Mouse (Mus musculus): ENCODE results near the gene Fam13c.

DNA sequence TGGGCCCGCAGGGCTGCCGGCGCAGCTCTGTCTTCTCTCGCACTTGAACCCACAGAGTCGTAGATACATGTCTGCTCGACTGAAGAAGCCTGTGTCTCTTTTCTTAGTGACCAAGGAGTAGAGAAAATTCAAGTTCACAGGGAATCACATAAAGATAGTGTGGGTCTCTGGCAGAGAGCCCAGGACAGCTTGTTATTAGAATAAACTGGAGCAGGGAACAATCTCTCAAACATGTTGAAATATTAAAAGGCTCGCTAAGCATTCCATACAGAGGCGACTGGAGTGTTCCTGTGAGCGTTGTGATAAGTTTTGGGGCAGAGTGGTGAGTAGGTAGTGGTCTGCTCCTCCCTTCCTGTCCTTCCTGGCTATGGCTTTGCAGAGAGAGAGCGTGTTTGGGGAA lies 97.4 kb downstream of the Fam13c start:
- TF ChIP-seq CTCF (IDR thresholded peaks at IDR 0.05; ENCODE audit: insufficient read depth, low read depth, low read length) = no peak
- TF ChIP-seq POLR2A (IDR thresholded peaks at IDR 0.05; ENCODE audit: insufficient read depth, low read depth, low read length) = no peak

Data from olfactory bulb, adult 2 months (tissue).